Mouse (Mus musculus): ENCODE measurements around the gene Ypel1. TPM values are rescaled to one million over a fixed set of nuclear protein-coding genes. Genes with fewer than 3 reads are reported as not detected.

Ypel1 gene
- total and polyA plus RNA-seq, 3 experiments: 0.42 to 1.1 TPM; not detected in 1

DNA sequence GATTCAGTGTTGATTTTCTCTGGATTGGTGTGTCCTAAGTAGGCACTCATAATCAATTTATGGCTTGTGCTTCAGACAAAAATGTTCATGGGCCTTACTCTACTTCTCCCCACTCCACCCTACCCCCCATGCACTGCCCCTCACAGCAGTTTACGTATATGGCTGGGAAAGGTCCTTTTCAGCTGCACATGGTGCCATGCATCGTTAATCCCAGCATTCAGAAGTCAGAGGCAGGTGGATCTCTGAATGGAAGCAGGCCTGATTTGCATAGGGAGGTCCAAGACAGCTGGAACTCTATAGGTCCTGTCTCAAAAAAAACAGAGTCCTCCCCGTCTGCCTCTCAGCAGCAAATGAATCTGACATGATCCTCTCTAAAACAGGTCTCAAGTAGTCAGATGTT, 24.2 kb upstream of the Ypel1 start:
- DNase-seq (ENCODE audit: low read depth, low spot score): no peak
- Histone ChIP-seq H3K9me3 (replicated peaks; ENCODE audit: insufficient read depth, low read length) (no peaks in the 10 kb centered on the region), H3K4me1 (ENCODE audit: control insufficient read depth in 1 of 2, insufficient read depth in 2 of 2, low read length in 2 of 2) (no peaks in the 10 kb centered on the region), H3K9ac (ENCODE audit: control insufficient read depth, low read depth, low read length, poor library complexity, severe bottlenecking) (no peak overlapping the region), H3K27ac (ENCODE audit: control insufficient read depth, low read depth, low read length) (no peak overlapping the region), H3K27me3 (ENCODE audit: control insufficient read depth in 1 of 2, insufficient read depth in 2 of 2, low read length in 2 of 2) (no peaks in the 10 kb centered on the region), H3K4me3 (ENCODE audit: control insufficient read depth in 1 of 2, insufficient read depth in 1 of 2, low read depth in 2 of 2, low read length in 2 of 2) (no peak overlapping the region), H3K36me3 (ENCODE audit: control insufficient read depth in 1 of 2, insufficient read depth in 2 of 2, low read length in 2 of 2) (peaks cover 0 to 14% of the 10 kb centered on the region in 2 experiments; a peak in 2 of 4 replicates), H3K79me2 (ENCODE audit: control insufficient read depth, insufficient read depth, low read length, poor library complexity) (no peaks in the 10 kb centered on the region)
- TF ChIP-seq ELF1 (IDR thresholded peaks at IDR 0.05; ENCODE audit: low read depth, low read length): no peak

DNA sequence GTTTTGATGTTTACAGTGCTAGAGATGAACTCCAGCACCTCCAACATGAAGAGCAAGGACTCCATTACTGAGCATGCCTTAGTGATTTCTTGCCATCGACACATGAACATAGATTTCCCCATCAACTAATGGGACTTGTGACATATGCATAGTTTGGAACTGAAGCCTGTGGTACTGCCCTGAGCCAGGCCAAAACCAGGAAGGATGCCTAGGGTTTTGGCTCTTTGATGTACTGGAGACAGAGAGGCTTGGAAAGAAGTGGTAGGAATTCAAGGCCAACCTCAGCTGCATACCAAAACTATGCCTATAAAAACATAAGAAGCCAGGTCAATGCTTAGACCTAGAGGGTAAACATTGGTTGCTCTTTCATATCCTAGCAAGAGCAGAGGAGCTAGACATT, 19.6 kb upstream of the Ypel1 start:
- Histone ChIP-seq H3K9me3 (replicated peaks; ENCODE audit: insufficient read depth, low read length) (no peaks in the 10 kb centered on the region), H3K36me3 (ENCODE audit: control insufficient read depth in 1 of 2, insufficient read depth in 2 of 2, low read length in 2 of 2) (peaks cover 0 to 7% of the 10 kb centered on the region in 2 experiments; a peak in 2 of 4 replicates), H3K9ac (ENCODE audit: control insufficient read depth, low read depth, low read length, poor library complexity, severe bottlenecking) (no peak overlapping the region), H3K27ac (ENCODE audit: control insufficient read depth, low read depth, low read length) (no peak overlapping the region), H3K27me3 (ENCODE audit: control insufficient read depth in 1 of 2, insufficient read depth in 2 of 2, low read length in 2 of 2) (no peaks in the 10 kb centered on the region), H3K79me2 (ENCODE audit: control insufficient read depth, insufficient read depth, low read length, poor library complexity) (no peaks in the 10 kb centered on the region), H3K4me1 (ENCODE audit: control insufficient read depth in 1 of 2, insufficient read depth in 2 of 2, low read length in 2 of 2) (no peaks in the 10 kb centered on the region), H3K4me3 (ENCODE audit: control insufficient read depth in 1 of 2, insufficient read depth in 1 of 2, low read depth in 2 of 2, low read length in 2 of 2) (no peak overlapping the region)
- TF ChIP-seq POLR2AphosphoS2 (IDR thresholded peaks at IDR 0.05; ENCODE audit: low read length): peak; percentile 59; the same call in 1 of the 2 replicates
- TF ChIP-seq POLR2AphosphoS5 (IDR thresholded peaks at IDR 0.05; ENCODE audit: borderline replicate concordance, low read depth, low read length): no peak
- DNase-seq (ENCODE audit: low read depth, low spot score): no peak

GRCm38 (mm10) chr16:17052087-17052486, 17.4 kb upstream of the Ypel1 start:
- Histone ChIP-seq H3K4me3 (ENCODE audit: control insufficient read depth in 1 of 2, insufficient read depth in 1 of 2, low read depth in 2 of 2, low read length in 2 of 2) (no peak overlapping the region), H3K27me3 (ENCODE audit: control insufficient read depth in 1 of 2, insufficient read depth in 2 of 2, low read length in 2 of 2) (no peaks in the 10 kb centered on the region), H3K36me3 (ENCODE audit: control insufficient read depth in 1 of 2, insufficient read depth in 2 of 2, low read length in 2 of 2) (peaks cover 0 to 4% of the 10 kb centered on the region in 2 experiments; a peak in 1 of 4 replicates), H3K9ac (ENCODE audit: control insufficient read depth, low read depth, low read length, poor library complexity, severe bottlenecking) (no peak overlapping the region), H3K79me2 (ENCODE audit: control insufficient read depth, insufficient read depth, low read length, poor library complexity) (no peaks in the 10 kb centered on the region), H3K9me3 (replicated peaks; ENCODE audit: insufficient read depth, low read length) (no peaks in the 10 kb centered on the region), H3K4me1 (ENCODE audit: control insufficient read depth in 1 of 2, insufficient read depth in 2 of 2, low read length in 2 of 2) (no peaks in the 10 kb centered on the region), H3K27ac (ENCODE audit: control insufficient read depth, low read depth, low read length) (no peak overlapping the region)
- TF ChIP-seq EP300 (IDR thresholded peaks at IDR 0.05; ENCODE audit: low read depth in 1 of 2, low read length in 2 of 2): no peak
- TF ChIP-seq TBP (IDR thresholded peaks at IDR 0.05; ENCODE audit: low read depth, low read length): no peak
- no peak for TF ChIP-seq RAD21 (IDR thresholded peaks at IDR 0.05; ENCODE audit: low read depth, low read length)
- TF ChIP-seq USF1 (IDR thresholded peaks at IDR 0.05; ENCODE audit: low read depth, low read length): no peak
- TF ChIP-seq ELF1 (IDR thresholded peaks at IDR 0.05; ENCODE audit: low read depth, low read length): no peak
- TF ChIP-seq SIN3A (IDR thresholded peaks at IDR 0.05; ENCODE audit: low read length): no peak
- no peak for TF ChIP-seq HCFC1 (IDR thresholded peaks at IDR 0.05; ENCODE audit: low read depth, low read length)
- no peak for TF ChIP-seq USF2 (IDR thresholded peaks at IDR 0.05; ENCODE audit: borderline replicate concordance in 1 of 2, insufficient read depth in 1 of 2, low read depth in 1 of 2, low read length in 2 of 2)
- no peak for TF ChIP-seq CHD1 (IDR thresholded peaks at IDR 0.05; ENCODE audit: low read depth, low read length)
- no peak for TF ChIP-seq UBTF (IDR thresholded peaks at IDR 0.05; ENCODE audit: borderline replicate concordance, insufficient read depth, low read depth, low read length)
- no peak for DNase-seq (ENCODE audit: low read depth, low spot score)

Measured in MEL (cell line).